Mouse (Mus musculus): ENCODE measurements at regions not wholly inside any gene's neighbourhood (a gene's known extent, or its start where the extent isn't known, plus 50 kb on each side); places are given as distances from the start of the nearest gene placed in this dataset.
A peak's percentile ranks its signal among the peaks of the same experiment; 100 is the strongest.
"Not testable (repeated sequence)": the region's sequence is repeated elsewhere in the genome, so short reads cannot be mapped to it uniquely, and the experiment has no call there.

- ATAC-seq (ENCODE audit: insufficient read depth) (no peak; the same call in 1 of the 2 replicates), DNase-seq (peak; percentile 34)
- no peaks in the 10 kb centered on the region for H3K36me3 ChIP-seq (ENCODE audit: insufficient read depth)
- no peak for TF ChIP-seq CTCF (IDR thresholded peaks at IDR 0.05; ENCODE audit: low read depth)
- H3K27me3 ChIP-seq (ENCODE audit: insufficient read depth, low read length), result no peaks in the 10 kb centered on the region
- H3K9me3 ChIP-seq (ENCODE audit: low read depth, low read length), result no peaks in the 10 kb centered on the region
- WGBS, result 72% methylated on average over 3 of the region's 3 CpGs
- H3K4me2 ChIP-seq, result no peak overlapping the region
- no peak overlapping the region for H3K27ac ChIP-seq (ENCODE audit: low read depth)
- no peaks in the 10 kb centered on the region for H3K4me1 ChIP-seq (ENCODE audit: insufficient read depth)
- no peak overlapping the region for H3K9ac ChIP-seq
- no peak overlapping the region for H3K4me3 ChIP-seq (ENCODE audit: low read depth, low read length)
These were observed 136.1 kb upstream of the 1700025G04Rik start for GRCm38 (mm10) chr1:152226049-152226448.

- no peak for TF ChIP-seq CTCF (IDR thresholded peaks at IDR 0.05; ENCODE audit: low read depth)
- WGBS, result 40% methylated on average over 1 of the region's 1 CpGs
These were observed 133.7 kb upstream of the 1700025G04Rik start for GRCm38 (mm10) chr1:152223666-152224065.

GRCm38 (mm10) chr1:152220804-152221565 lies 131.1 kb upstream of the 1700025G04Rik start:
- Histone ChIP-seq H3K27me3 (ENCODE audit: insufficient read depth, low read length) (no peaks in the 10 kb centered on the region), H3K9me3 (ENCODE audit: low read depth, low read length) (no peaks in the 10 kb centered on the region), H3K36me3 (ENCODE audit: insufficient read depth) (no peaks in the 10 kb centered on the region), H3K4me2 (no peak overlapping the region), H3K4me1 (ENCODE audit: insufficient read depth) (peaks cover 9% of the 10 kb centered on the region; the same call in 1 of the 2 replicates), H3K9ac (no peak overlapping the region), H3K27ac (ENCODE audit: low read depth) (no peak overlapping the region), H3K4me3 (ENCODE audit: low read depth, low read length) (no peak overlapping the region)
- DNase-seq (no peak), ATAC-seq (ENCODE audit: insufficient read depth) (no peak)
- 73% methylated on average over 14 of the region's 14 CpGs for WGBS
- TF ChIP-seq CTCF (IDR thresholded peaks at IDR 0.05; ENCODE audit: low read depth), result no peak

More at GRCm38 (mm10) chr1:152223666-152224065, 133.7 kb upstream of the 1700025G04Rik start:
- Histone ChIP-seq H3K9me3 (ENCODE audit: low read depth, low read length) (no peaks in the 10 kb centered on the region), H3K4me3 (ENCODE audit: low read depth, low read length) (no peak overlapping the region), H3K27me3 (ENCODE audit: insufficient read depth, low read length) (no peaks in the 10 kb centered on the region), H3K27ac (ENCODE audit: low read depth) (no peak overlapping the region), H3K4me1 (ENCODE audit: insufficient read depth) (no peaks in the 10 kb centered on the region), H3K4me2 (no peak overlapping the region), H3K36me3 (ENCODE audit: insufficient read depth) (no peaks in the 10 kb centered on the region), H3K9ac (no peak overlapping the region)
- DNase-seq (peak; percentile 41), ATAC-seq (ENCODE audit: insufficient read depth) (no peak)

- not testable (repeated sequence) for H3K27me3 ChIP-seq (ENCODE audit: insufficient read depth, low read length); H3K9me3 ChIP-seq (ENCODE audit: low read depth, low read length); H3K4me1 ChIP-seq (ENCODE audit: insufficient read depth); H3K4me2 ChIP-seq; H3K27ac ChIP-seq (ENCODE audit: low read depth); H3K4me3 ChIP-seq (ENCODE audit: low read depth, low read length); H3K36me3 ChIP-seq (ENCODE audit: insufficient read depth); H3K9ac ChIP-seq
- DNase-seq (peak; percentile 68), ATAC-seq (ENCODE audit: insufficient read depth) (0 out of 2 replicates have a peak, but pooled peaks have one; percentile 39)
- 52% methylated on average over 5 of the region's 5 CpGs for WGBS
These were observed 129.8 kb upstream of the 1700025G04Rik start for GRCm38 (mm10) chr1:152219752-152220151.

GRCm38 (mm10) chr1:152217404-152217803 lies 127.5 kb upstream of the 1700025G04Rik start:
- 19% methylated on average over 4 of the region's 4 CpGs for WGBS
- no peak overlapping the region for H3K9ac ChIP-seq

GRCm38 (mm10) chr1:152214376-152214775 lies 124.5 kb upstream of the 1700025G04Rik start:
- no peak for DNase-seq
- H3K36me3 ChIP-seq (ENCODE audit: insufficient read depth), result no peaks in the 10 kb centered on the region
- 0 out of 2 replicates have a peak, but pooled peaks cover under 1% of the 10 kb centered on the region for H3K9me3 ChIP-seq (ENCODE audit: low read depth, low read length)
- TF ChIP-seq CTCF (IDR thresholded peaks at IDR 0.05; ENCODE audit: low read depth), result no peak
- WGBS, result 77% methylated on average over 2 of the region's 2 CpGs
- peaks cover 9% of the 10 kb centered on the region; the same call in 1 of the 2 replicates for H3K4me1 ChIP-seq (ENCODE audit: insufficient read depth)
- no peaks in the 10 kb centered on the region for H3K27me3 ChIP-seq (ENCODE audit: insufficient read depth, low read length)
- no peak overlapping the region for H3K27ac ChIP-seq (ENCODE audit: low read depth)
- no peak for ATAC-seq (ENCODE audit: insufficient read depth)
- H3K4me3 ChIP-seq (ENCODE audit: low read depth, low read length), result no peak overlapping the region
- H3K9ac ChIP-seq, result no peak overlapping the region
- no peak overlapping the region for H3K4me2 ChIP-seq

More at GRCm38 (mm10) chr1:152217404-152217803, 127.5 kb upstream of the 1700025G04Rik start:
- H3K27me3 ChIP-seq (ENCODE audit: insufficient read depth, low read length), result no peaks in the 10 kb centered on the region
- peaks cover 9% of the 10 kb centered on the region; the same call in 1 of the 2 replicates for H3K4me1 ChIP-seq (ENCODE audit: insufficient read depth)
- ATAC-seq (ENCODE audit: insufficient read depth) (peak; percentile 90), DNase-seq (peak; percentile 93)
- no peaks in the 10 kb centered on the region for H3K9me3 ChIP-seq (ENCODE audit: low read depth, low read length)
- TF ChIP-seq CTCF (IDR thresholded peaks at IDR 0.05; ENCODE audit: low read depth), result no peak
- no peaks in the 10 kb centered on the region for H3K36me3 ChIP-seq (ENCODE audit: insufficient read depth)
- H3K27ac ChIP-seq (ENCODE audit: low read depth), result no peak overlapping the region
- H3K4me3 ChIP-seq (ENCODE audit: low read depth, low read length), result no peak overlapping the region
- no peak overlapping the region for H3K4me2 ChIP-seq

DNA sequence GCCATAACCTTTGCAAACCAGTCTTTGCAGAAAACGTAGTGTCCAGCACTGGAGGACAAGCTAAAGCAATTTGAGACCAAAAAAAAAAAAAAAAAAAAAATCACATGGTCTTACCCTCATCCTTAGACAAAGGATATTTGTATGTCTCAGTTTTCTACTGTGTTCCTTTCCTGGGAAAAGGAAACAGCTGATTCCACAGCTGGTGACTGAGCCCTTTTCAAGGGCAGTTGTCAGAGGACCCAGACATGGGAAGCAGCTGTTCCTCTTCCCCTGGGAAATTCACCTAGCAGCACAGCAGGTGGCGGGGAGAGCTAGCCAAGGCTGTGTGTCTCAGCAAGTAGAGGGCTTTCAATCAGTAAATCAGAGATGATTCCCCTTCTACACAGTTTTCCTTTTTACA lies 113.3 kb upstream of the 1700025G04Rik start:
- ATAC-seq (ENCODE audit: insufficient read depth) (no peak), DNase-seq (no peak)
- Histone ChIP-seq H3K36me3 (ENCODE audit: insufficient read depth) (no peaks in the 10 kb centered on the region), H3K27ac (ENCODE audit: low read depth) (no peak overlapping the region), H3K9ac (no peak overlapping the region), H3K4me1 (ENCODE audit: insufficient read depth) (no peaks in the 10 kb centered on the region), H3K4me2 (no peak overlapping the region), H3K4me3 (ENCODE audit: low read depth, low read length) (no peak overlapping the region), H3K9me3 (ENCODE audit: low read depth, low read length) (no peaks in the 10 kb centered on the region), H3K27me3 (ENCODE audit: insufficient read depth, low read length) (no peaks in the 10 kb centered on the region)
- no peak for TF ChIP-seq CTCF (IDR thresholded peaks at IDR 0.05; ENCODE audit: low read depth)
- 49% methylated on average over 2 of the region's 2 CpGs for WGBS

All from lung, embryonic 14.5 days (tissue).